Mouse (Mus musculus) Patski (cell line): ENCODE measurements at regions not wholly inside any gene's neighbourhood (a gene's known extent, or its start where the extent isn't known, plus 50 kb on each side); places are given as distances from the start of the nearest gene placed in this dataset.

ENCODE experiments used
- ATAC-seq: fragments of 100-300 bp; one replicate; pipeline ENCODE4 v1.8.0; 2021
- CTCF ChIA-PET: fragments of 350-600 bp; sonication (Branson Sonifier 250); formaldehyde crosslinking; loops from one replicate; lab custom pipeline; 2022; ENCODE audit warnings: inconsistent platforms; lab: Charles Lee
- POLR2A ChIA-PET: fragments of 350-600 bp; sonication (Branson Sonifier 250); formaldehyde crosslinking; loops from one replicate; lab custom pipeline; 2022; ENCODE audit warnings: antibody characterized with exemption, inconsistent platforms; lab: Charles Lee
- DNase-seq: peaks from one replicate; pipeline ENCODE4 v3.0.0-alpha.2; 2011; ENCODE audit warnings: low read depth, low spot score
- H3K27me3 ChIP-seq: fragments of 371-371 bp; one replicate; pipeline ENCODE4 v1.5.1; 2021
- CTCF ChIP-seq: fragments of 100-300 bp; IDR thresholded peaks from one replicate; pipeline ENCODE4 v1.5.1; 2021
- in situ Hi-C: fragments of 300-500 bp; cut with MboI; formaldehyde crosslinking; loops from 3 replicates; pipeline ENCODE4 v1.11.1; 2018; ENCODE audit warnings: low pct_unique_long_range_greater_than_20kb, mixed read lengths

GRCm38 (mm10) chr5:61613232-61613631 is 195.4 kb upstream of the G6pd2 start:
- DNase-seq: no peak
- ChIA-PET POLR2A (no interaction called here), CTCF (no interaction called here)
- in situ Hi-C loops: no loop called here
- no peaks in the 10 kb centered on the region for H3K27me3 ChIP-seq
- no peak for TF ChIP-seq CTCF
- no peak for ATAC-seq

- no peaks in the 10 kb centered on the region for H3K27me3 ChIP-seq
- DNase-seq: no peak
- POLR2A ChIA-PET: no interaction called here
- in situ Hi-C loops: no loop called here
- no peak for TF ChIP-seq CTCF
- no peak for ATAC-seq
- CTCF ChIA-PET: interaction anchor here (1.2 kb wide), 1 partner anchor 67 kb away, joined by 3 read pairs; no protein-coding TSS in a partner anchor
Measured at GRCm38 (mm10) chr5:61630398-61630797, 178.2 kb upstream of the G6pd2 start.

DNA sequence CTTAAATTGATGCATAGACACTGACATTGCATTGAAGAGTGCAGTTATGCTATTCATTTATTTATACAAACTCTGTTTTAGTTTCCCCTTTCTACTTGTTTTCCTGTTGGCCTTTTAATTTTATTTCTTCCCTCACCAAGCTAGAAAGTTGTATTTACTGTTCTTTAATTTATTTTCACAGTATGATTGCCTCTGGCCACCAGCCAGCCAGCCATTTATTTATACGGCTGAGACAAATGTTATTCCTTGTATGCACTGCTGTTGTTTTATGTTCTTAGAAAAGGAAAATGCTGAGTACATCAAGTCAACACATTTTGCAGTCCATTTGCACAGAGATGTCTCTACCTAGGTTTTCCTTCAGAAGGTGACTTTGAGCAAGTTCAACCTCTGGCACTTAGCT is 161.9 kb upstream of the G6pd2 start:
- TF ChIP-seq CTCF: no peak
- no peak for ATAC-seq
- no peak for DNase-seq
- no peaks in the 10 kb centered on the region for H3K27me3 ChIP-seq
- in situ Hi-C loops: no loop called here
- CTCF ChIA-PET: no interaction called here
- POLR2A ChIA-PET: no interaction called here
